Mouse (Mus musculus) cortical plate, adult 2 months (tissue): ENCODE data around the gene Dnaja4.

Experiments used
- CTCF ChIP-seq: fragments of 200-500 bp; IDR thresholded peaks from 2 replicates; pipeline ENCODE4 v1.5.1; 2011; ENCODE audit warnings: mild to moderate bottlenecking, control low read depth, low read length; ENCODE audit not compliant: insufficient read depth; ENCODE audit errors: extremely low read depth
- POLR2A ChIP-seq: fragments of 200-500 bp; IDR thresholded peaks from 2 replicates; pipeline ENCODE4 v1.6.1; 2011; ENCODE audit warnings: mild to moderate bottlenecking, low read length, control low read depth; ENCODE audit not compliant: insufficient read depth; ENCODE audit errors: extremely low read depth

DNA sequence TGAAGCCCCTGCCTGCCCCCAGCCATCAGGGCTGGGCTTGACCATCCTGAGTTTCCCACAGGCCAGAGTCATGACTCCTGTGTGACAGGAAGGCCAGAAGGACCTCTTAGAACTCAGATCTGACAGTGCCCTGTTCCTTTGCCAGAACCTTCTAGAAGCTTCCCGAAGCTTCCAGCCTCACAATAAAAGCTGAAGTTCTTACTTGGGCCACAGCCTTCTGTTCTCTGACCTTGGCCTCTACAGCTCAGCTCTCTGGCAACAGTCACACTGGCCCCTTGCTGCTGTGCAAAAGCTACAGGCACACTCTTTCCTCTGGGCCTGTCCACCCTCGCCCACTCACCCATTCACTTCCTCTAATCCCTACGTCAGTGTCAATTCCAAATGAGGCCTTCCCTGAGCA is 26.7 kb upstream of the Dnaja4 start:
- TF ChIP-seq CTCF (no peak), POLR2A (no peak)
